1 mouse cellular context compared by ENCODE assay signal in the genomic region with DNA sequence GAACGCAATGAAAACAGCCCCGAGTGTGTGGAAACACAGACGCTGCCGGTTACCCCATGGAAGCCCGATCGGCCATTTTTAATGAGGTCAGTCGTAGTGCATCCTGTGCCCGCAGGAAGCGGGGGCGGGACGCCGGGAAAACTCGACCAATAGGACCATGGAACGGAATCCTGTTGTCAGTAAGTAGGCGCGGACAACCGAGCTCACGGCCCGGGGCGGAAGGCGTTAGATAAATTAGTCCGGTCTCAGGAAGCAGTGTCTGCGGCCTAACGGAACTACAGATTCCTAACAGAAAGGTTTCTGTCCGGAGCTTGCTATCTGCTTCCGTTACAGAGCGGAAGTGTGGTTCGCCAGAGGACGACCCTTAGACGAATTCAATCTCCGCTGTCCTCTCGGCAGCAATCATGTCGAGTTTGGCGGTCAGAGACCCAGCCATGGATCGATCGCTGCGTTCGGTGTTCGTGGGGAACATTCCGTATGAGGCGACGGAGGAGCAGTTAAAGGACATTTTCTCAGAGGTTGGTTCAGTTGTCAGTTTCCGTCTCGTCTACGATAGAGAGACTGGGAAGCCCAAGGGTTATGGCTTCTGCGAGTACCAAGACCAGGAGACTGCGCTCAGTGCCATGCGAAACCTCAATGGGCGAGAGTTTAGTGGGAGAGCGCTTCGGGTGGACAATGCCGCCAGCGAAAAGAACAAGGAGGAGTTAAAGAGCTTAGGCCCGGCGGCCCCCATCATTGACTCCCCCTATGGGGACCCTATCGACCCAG.
TF ChIP-seq lines count a peak whose summit lies in the region.

Cstf2t (plus strand) TSS at position 176 of the 768 bp plus-strand sequence.

TF ChIP-seq in CH12.LX, 34 proteins besides CTCF, POLR2A, EP300 and RAD21 (continued from another document):
- TF ChIP-seq SMC3 (IDR thresholded peaks at IDR 0.05; ENCODE audit: low read depth, low read length) = no peak
- TF ChIP-seq NELFE (IDR thresholded peaks at IDR 0.05; ENCODE audit: low read depth, low read length) = peak; percentile 91
- TF ChIP-seq HCFC1 (IDR thresholded peaks at IDR 0.05; ENCODE audit: low read depth, low read length) = peak; percentile 96
- no peak for TF ChIP-seq UBTF (IDR thresholded peaks at IDR 0.05; ENCODE audit: low read depth, low read length)
- TF ChIP-seq ETS1 (conservative IDR thresholded peaks at IDR 0.05; ENCODE audit: low read depth, low read length) = no peak
- peak; percentile 19; the same call in 1 of the 2 replicates for TF ChIP-seq JUND (conservative IDR thresholded peaks at IDR 0.05; ENCODE audit: low read depth, low read length)
- TF ChIP-seq MAFK (IDR thresholded peaks at IDR 0.05; ENCODE audit: insufficient replicate concordance, low read length) = no peak
- TF ChIP-seq JUN (IDR thresholded peaks at IDR 0.05; ENCODE audit: insufficient read depth, low read depth, low read length) = no peak
- TF ChIP-seq ZMIZ1 (IDR thresholded peaks at IDR 0.05; ENCODE audit: low read depth, low read length) = 0 out of 2 replicates have a peak, but pooled peaks have one; percentile 40
- TF ChIP-seq MYC (IDR thresholded peaks at IDR 0.05; ENCODE audit: low read depth, low read length) = peak; percentile 80
- TF ChIP-seq SIN3A (IDR thresholded peaks at IDR 0.05; ENCODE audit: low read length) = peak; percentile 94
- TF ChIP-seq ZKSCAN1 (IDR thresholded peaks at IDR 0.05; ENCODE audit: borderline replicate concordance, low read depth, low read length) = no peak
- peak; percentile 90 for TF ChIP-seq TCF12 (IDR thresholded peaks at IDR 0.05; ENCODE audit: low read depth, low read length)
- peak; percentile 95 for TF ChIP-seq RCOR1 (conservative IDR thresholded peaks at IDR 0.05; ENCODE audit: low read depth, low read length)
- TF ChIP-seq ELF1 (IDR thresholded peaks at IDR 0.05; ENCODE audit: low read depth, low read length) = peak; percentile 92
- TF ChIP-seq MAX (IDR thresholded peaks at IDR 0.05; ENCODE audit: low read length) = peak; percentile 70
TF ChIP-seq in CH12.LX: peak in this region for 21.
